Mouse (Mus musculus) R1 (cell line): ENCODE measurements at regions not wholly inside any gene's neighbourhood (a gene's known extent, or its start where the extent isn't known, plus 50 kb on each side); places are given as distances from the start of the nearest gene placed in this dataset.

Experiments used
- DNase-seq: peaks from one replicate; pipeline ENCODE4 v3.0.0-alpha.2; 2018; ENCODE audit warnings: low read depth, low spot score

DNA sequence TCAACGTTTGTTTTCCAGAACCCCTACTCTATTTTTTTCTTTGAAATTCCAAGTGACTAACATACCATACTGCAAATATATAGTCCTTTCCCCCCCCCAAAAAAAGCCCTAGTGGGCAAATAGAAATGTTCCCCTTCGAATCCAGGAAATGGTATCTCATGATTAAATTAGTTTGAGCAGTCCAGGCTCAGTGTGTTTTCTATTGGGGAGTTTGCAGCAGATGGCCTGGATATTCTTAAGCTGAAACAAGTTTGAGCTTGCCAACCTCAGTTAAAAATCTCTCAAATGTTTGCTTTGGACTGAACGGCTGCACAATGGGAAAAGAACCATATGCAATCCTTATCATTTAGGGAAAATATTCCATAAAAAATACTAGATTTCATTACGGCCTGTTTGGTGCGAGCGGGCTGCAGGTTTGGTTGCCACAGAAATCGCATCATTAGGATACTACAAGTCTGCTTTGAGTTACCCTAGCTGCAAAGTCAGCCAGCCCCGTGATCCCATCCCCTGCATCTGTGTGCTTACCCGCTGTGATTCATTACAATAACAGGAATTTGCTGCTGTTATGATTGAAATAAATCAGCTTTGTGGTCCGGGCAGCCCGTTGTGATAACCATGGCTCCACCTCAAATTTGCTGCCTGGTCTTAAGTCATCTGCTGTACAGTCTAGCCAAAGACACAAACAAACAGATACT, 227.2 kb upstream of the Zfp637 start:
- peak; percentile 32 for DNase-seq

DNA sequence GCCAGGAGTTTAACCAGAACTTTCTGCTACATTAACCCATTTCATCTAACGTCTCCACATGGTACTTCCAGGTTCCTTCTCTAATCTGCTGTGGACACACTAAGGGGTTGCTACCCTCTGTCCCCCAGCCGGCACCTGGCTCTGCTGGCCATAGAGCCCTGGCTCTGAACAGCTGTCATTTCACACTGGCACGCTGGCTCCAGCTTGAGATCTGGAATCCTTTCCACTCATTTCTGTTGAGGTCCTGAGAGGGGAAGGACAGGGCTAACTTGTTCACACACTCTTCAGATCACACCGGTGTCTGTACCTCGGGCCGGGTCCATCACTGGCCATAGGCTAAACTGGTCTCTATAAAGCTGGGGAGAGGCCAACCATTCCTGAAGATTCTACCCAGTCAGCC, 226.6 kb upstream of the Zfp637 start:
- no peak for DNase-seq

DNA sequence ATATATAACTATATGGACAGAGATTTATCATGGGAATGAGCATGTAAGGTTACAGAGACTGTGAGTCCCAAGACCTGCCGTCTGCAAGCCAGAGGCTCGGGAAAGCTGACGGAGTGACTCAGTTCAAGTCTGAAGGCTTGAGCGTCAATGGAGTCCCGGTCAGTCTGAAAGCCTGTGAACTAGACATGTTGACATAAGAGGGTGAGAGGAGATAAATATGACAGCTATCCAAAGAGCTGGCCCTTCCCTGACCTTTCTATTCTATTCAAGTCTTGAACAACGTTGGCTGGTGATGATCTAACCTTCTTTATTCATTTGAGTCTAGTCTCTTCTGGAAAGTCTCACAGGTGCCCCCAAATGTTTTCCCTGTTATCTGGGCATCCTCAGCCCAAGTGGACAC, 223.8 kb upstream of the Zfp637 start:
- DNase-seq, result no peak

DNA sequence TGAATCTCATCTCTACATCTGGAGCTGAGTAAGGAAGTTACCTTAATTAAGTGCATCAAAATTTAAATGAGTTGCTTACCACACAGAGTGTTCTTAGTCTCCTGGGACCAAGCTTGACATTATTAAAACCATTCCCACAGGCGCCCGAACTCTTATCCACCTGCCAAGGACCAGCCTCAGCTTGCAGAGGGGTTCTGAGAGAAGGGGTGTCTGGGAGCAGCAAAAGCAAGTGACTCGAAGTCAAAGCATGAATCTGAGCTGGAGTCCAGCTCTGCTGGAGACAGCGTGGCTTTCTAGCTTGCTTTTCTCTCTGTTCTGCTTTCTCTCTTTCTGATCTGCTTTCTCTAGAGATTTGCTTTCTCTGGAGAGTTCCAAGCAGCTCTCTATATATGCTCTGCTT, 223.0 kb upstream of the Zfp637 start:
- DNase-seq, result no peak

DNA sequence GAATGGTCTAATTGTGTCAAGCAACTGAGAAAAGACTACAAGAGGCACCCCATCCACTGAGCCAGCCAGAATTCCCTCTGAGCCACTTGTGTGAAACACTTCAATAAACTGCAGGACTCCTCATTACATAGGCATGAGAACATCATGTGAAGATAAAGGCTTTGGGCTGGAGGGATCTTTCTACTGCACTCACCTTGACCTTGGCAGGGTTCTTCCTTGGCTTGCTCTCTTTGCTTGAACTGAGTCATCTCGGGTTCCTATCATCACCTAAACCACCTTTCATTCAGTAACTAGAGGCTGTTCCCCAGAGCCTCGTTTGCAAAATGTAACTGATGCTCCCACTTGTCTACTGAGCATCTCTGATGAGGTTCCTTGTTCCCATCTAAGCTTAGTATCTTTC, 221.4 kb upstream of the Zfp637 start:
- DNase-seq, result no peak

DNA sequence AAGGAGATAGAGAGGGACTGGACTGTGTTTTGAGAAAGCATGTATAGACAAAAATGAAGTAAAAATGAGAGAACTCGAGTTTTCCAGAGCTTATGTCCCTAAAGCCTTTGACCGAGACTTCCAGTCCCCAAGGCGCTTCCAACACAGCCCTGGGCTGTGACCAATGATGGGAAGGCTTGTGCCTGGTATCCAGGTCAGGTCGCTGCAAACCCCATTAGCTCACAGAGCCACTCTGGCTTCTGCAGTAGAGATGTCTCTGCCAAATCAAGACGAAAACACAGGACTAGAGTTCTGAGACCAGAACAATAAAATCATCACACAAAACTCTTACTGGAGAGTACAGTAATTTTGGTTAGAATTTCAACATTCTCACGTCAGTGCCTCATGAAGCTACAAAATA, 218.5 kb upstream of the Zfp637 start:
- no peak for DNase-seq

DNA sequence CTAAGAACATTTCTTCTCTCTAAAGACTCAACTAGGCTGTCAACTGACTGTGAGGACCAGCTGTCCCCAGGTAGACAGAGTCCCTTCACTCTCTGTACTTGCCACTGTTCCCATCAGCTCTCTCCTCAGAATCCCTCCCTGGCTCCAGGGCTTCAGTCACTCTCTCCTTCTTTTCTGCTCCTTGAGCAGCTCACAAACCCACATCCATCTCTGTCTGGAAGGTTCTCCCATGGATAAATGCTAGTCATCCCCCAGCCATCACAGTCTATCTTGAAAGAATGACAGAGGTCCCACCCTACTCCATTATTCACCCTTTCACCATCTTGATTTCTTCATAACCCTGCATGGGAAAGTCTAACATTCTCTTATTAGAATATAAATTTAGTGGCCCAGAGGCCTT, 218.0 kb upstream of the Zfp637 start:
- no peak for DNase-seq

DNA sequence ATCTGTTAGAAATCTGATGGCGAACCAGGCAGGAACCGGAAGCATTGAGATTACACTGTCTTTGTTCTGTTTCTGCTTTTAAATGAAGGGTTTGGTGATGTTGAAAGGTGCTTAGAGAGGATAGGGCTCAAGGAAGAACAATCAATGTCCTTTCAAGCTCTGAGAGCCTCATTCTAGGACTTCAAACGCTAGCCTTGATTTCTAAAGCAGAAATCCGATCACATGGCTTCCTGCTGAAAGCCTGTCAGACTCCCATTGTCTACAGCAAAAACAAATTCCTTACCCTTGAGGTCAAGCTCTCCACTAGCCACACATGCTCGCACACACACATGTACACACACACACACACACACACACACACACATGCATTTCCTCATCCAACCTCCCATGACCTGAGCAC, 215.3 kb upstream of the Zfp637 start:
- DNase-seq, result peak; percentile 7

DNA sequence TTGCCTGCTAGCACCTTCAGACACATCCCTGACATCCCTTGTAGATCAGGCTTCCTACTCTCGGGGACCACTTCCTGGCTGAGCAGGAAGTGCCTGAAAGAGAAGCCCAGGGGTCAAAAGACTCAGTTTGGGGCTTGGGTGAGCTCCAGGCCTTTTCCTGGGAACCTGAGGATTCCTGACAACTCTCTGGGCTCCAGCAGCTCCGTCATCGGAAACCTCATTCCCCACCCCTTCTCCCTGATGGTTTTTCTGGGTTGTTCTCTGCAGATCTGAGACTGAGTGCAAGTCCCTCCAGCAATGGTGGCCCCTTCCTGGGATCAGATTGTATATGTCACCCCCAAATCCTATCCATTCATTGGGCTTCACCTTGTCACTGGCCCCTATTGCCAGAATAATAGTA, 213.5 kb upstream of the Zfp637 start:
- no peak for DNase-seq

DNA sequence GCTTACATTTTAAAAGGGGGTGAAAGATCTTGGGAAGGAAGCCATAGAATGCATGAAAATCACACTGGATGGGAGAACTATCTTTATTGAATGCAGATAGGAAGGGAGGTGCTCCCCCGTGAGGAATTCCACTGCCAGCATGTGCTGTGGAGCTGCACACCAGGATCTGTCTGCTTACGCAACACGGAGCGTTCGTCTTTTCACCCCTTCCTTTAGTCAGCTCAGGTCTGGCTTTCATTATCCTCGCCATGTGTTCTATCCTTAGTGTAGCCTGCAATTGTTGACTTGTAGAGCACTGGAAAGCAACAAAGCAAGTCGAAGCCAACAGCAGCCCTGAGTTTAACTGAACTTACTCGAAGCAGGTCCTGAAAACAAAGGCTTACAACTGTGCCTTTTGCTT, 194.4 kb upstream of the Zfp637 start:
- no peak for DNase-seq

DNA sequence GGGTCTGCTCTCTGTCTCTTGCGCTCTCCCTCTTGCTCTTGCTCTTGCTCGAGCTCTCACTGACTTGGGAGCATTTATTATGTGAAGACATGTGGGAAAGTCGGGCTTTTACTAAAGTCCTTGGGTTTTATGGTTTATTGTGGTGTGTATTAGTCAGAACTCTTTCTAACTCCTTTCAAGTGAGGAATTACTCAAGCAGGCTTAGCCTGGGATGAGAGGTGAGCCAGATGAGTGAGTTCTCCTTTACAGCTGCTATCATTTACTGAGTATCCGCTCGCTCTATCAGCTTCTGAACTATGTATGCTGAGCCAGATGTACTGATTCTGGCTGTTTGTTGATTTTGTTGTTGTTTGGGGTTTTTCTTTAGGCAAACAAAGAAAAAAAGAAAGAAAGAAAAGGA, 190.4 kb upstream of the Zfp637 start:
- no peak for DNase-seq

DNA sequence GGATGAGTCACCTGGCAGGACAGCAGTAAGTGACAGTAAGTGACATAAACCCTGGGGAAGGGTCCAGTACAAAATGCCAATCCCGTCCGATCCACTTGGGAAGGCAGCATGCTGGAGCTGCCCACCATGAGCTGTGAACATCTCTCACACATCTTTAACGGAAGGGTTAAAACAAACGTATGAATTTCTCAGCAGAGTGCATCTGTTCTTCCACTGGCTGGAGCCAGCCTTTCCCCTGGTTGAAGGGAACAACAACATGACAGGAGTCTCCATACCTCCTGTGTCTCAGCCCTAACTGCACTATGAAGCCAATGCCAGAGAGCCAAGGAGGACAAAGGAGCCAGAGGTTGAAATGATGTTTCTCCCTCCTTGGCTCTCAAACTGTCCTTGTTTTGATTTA, 189.4 kb upstream of the Zfp637 start:
- no peak for DNase-seq

DNA sequence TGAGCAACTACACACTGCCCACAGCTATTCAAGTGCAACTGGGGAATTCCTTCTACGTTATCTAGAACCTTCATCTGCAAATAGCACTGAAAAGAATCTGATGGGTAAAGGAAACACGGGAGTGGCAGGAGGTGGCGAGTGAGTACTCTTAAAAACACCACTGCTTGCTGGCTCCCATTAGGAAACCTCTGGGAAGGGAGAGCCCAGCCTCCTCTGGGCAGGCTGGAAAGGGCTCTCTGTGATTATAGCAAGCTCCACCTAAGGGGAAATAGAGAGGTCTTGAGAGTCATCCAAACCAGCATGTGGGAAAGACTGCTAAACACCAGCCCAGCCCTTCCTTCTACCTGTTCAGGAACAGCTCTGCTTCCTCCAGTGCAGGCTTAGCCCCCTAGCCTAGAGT, 189.0 kb upstream of the Zfp637 start:
- peak; percentile 10 for DNase-seq

DNA sequence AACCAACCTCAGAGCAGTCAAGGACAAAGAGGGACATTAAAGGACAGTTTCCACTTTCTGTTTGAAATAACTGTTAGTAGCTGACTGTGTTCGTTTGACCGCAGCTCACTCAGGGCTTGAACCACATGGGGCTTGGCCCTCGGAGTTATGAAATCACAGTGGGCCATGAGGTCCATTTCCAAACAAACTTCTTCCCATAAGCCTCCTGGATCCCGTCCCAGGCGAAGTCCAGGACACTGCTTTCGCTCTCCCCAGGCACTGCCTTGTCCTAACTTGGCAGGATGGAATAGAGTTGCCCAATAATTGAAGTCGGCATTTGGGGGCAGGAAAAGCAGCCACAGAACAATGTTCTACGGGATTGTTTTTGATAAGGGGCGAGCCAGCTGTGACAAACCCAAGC, 188.1 kb upstream of the Zfp637 start:
- no peak for DNase-seq

DNA sequence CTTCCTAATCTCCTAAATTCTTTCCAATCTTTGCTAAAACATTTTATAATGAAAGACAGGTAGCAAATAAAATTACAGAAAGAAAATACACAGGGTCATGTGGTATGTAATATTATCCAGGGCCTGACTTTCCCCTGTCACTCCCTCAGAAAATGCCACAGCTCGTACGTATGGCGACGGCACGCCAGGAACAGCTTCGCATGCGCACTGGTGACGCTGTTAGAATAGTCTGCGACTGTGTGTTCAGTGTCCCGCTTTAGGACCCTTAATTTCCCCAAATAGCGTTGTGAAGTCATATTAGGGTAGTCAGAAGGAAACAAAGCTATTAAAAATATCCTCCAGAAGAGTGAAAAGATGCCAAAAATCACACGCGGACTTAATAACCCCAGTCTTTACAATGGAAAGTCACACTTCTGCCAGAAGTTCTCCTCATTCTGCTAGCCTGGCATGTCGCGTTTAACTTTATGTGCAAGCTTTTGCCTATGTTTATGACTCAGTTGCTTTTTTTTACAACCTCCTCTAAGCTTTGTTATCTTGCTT, 187.0 kb upstream of the Zfp637 start:
- no peak for DNase-seq

DNA sequence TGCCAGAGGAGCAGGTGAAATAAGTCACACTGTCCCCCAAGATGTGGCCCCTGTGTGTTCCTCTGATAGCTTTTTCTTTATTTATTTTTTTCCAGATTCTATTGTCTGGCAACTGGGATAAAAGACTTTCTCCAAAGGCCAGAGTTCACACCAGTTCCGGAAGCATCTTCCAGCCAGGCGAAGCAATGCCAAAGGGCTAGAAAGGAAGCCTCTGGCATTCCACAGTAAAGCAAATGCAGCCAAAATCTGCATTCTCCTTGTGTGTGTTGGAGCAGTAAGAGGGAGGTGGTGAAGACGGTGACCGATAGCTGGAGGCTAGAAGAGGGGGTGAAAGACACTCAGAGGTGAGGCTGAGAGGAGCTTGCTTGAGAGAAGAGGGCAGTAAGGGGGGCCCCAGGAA, 185.0 kb upstream of the Zfp637 start:
- no peak for DNase-seq

DNA sequence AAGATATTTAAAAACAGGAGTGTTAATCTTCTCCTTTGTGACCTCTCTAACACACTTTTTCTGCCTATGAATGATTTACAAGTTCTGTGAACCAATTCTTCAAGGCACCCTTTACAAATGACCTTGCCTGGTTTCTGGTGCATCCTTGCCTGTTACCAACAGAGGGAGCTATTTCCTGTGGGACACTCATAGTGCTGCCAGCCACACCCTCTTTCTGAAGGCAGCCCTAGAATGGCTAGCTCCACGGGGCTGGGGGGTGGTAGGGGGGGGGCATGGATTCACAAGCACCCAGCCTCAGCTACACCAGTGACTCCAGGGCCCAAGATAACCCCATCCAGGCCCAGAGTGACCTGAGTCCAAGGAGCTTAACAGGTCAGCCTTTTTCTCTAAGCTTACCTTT, 180.4 kb upstream of the Zfp637 start:
- DNase-seq, result peak; percentile 67

DNA sequence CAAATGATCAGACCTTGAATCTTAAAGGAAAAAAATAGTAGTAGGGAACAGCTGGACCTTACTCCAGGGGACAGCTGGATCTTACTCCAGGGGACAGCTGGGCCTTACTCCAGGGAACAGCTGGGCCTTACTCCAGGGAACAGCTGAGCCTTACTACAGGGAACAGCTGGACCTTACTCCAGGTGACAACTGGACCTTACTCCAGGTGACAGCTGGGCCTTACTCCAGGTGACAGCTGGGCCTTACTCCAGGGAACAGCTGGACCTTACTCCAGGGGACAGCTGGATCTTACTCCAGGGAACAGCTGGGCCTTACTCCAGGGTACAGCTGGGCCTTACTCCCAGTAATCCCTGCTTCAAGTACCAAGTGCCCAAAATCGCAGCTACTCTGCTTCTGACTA, 178.3 kb upstream of the Zfp637 start:
- DNase-seq, result no peak

DNA sequence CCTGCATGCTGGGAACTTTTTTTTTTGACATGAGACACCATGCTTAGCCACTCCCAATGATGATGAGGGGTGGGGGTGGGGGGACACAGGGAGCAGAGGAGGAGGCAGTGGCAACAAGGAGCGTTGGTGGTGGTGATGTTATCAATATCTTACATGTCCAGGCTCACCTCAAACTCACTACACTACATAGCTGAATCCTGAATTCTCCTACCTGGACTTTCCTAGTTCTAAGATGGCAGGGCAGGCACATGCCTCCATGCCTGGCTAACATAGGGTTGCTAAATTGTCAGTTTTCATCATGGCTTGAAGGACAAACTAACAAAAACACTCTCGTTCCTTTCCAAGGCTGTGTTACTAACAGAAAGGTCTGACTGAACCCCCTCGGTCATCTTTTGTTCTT, 170.6 kb upstream of the Zfp637 start:
- DNase-seq, result no peak

DNA sequence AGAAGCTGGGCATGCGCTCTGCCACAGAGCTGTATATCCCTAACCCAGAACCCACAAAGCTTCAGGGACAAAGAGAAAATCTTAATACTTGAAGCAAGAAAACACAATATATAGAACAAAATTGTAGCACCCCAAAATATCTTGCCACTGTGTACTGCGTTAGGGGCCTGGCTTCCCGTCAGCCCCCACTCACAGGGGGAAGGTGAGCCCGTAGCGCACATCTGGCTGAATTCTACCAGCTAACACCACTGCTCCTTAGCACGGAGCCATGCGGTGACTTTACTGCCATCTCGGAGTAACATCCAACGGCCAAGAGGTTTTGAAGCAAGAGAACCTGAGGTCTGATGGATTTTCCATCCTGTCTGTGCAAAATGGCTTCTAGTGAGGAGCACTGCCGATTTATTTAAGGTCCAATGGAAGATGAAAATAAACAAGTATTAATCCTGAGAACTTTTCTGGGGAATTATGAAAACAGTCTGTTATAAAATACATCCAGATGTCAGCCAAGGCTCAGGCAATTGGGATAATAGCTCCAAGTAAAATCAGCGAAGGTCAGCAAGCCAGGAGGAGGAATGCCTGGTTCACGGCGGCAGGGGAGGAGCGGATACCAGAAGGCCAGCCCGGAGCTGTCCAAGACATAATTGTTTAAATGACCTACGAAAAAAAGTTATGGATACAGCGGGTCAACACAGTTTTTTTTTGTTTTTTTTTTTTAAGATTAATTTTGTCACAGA, 170.0 kb upstream of the Zfp637 start:
- DNase-seq, result no peak

DNA sequence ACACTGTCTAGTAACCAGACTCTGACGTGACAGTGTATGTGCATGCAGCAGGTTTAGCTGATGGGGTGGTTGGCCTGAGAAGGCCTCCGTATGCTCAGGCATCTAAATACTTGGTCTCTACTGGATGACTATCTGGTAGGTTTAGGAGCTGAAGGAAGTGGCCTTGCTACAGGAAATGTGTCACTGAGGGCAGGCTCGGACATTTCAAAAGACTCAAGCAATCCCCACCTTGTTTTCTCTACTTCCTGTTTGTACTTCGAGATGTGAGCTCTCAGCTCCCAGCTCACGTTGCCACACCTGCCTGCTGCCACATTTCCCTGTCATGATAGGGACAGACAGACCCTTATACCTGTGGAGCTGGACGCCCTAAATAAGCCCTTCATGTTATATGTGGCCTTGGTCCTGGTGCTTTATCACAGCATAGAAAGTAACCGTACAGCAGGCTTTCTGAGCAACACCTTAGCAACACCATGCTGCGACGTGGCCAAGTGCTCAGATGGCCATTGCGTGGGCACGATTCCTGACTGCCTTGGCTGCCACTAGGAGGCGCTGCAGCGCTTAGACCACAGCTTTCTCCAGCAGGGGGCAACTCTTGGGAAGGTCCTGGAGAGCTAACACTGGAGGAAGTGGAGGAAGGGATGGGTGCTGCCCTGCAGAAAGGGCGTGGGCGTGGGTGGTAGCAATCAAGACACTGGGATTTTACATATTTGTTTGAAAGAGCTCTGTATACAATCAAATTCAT, 165.8 kb upstream of the Zfp637 start:
- DNase-seq, result peak; percentile 84

DNA sequence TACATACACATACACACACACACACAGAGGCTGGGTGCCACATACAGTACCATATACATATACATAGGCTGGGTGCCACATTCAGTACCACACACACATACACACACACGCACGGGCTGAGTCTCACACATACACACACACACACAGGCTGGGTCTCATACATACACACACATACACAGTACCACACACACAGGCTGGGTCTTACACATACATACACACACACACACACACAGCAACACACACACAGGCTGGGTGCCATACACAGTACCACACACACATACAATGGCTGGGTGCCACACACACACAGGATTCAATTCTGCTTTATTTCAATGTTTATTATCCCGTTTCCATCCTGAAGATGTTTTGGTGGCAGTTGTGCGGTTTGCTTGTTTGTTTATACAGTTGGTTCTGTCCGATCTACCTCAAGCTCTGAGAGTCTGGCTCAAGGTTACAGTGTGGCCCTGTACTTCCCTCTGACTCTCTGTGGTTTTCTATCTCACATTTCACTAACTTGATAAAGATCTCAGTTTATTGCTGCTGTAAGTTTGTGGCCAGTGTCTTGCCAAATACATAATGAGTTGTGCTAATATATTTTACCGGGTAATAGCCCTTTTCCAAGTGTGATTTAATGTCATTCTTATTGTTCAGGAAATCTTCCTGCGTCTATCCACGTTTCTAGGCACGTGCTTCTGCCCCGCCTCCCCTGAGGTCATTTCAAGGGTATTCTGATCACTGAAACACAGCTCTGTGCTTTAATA, 164.7 kb upstream of the Zfp637 start:
- DNase-seq, result no peak
